Mouse (Mus musculus): ENCODE data around the gene Cdc6. TPM values are rescaled to one million over a fixed set of nuclear protein-coding genes. Genes with fewer than 3 reads are reported as not detected.

Cdc6 gene
- total RNA-seq, 2 experiments from 2014 or later = 0.21 to 0.60 TPM

DNA sequence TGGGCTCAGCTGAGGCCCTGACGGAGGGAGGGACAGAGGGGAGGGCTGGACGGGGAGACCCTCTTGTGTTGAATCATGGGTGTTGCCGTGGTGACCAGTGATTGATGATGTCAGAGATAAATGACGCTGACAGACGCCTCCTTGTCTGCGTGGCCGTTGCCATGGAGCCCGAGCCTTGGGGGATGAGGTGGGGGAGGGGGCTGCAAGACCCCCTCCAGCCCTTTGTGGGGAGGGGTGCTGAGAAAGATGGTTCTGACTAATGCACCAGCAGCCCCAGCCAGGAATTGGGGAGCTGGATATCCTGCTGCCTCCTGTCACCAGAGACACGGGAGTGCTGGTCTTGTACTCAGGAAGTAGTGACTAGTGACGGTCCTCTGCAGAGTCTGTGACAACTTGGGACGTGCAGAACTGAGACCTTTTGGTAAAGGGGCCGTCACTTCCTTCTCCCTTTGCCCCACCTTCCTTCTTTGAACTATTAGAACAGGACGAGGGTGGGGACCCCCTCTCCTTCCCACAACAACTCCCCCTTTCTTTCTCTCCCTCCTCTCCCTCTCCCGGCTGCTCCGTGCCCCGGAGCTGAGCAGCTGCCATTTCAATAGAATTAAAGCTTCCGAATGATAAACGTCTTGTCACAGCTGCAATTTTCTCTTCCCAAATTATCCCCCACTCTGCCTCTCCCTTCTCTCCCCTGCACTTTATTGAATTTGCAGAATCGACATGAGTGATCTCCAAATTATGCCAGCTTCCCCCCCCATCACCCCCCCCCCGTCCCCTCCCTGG lies 61.3 kb downstream of the Cdc6 start:
- DNase-seq (ENCODE audit: low spot score in 2 of 2) = no peak
- intact Hi-C loops (cut with DNase I) = no loop called here

DNA sequence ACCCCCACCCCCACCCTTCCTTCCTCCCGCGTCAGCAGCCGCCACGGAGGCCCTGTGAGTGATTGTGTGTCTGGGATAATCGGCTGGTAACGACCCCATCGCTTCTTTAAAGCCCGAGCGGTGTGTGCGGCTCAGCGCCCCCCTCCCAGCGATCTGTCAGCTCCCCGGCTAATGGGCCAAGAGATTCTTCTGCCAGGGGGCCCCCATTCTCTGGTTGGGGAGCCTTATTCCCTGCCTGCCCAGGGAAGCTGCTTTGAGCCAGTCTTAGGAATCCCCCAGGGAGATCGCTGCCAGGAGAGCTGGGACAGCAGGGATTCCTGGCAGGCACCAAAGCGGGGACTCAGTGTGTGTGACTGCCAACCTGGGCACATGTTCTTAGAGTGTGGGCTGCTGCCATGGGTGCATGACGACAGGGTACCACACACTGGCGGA lies 61.9 kb downstream of the Cdc6 start:
- intact Hi-C loops (cut with DNase I) = no loop called here
- DNase-seq (ENCODE audit: low spot score in 2 of 2) = peak; percentile 67 to 94

DNA sequence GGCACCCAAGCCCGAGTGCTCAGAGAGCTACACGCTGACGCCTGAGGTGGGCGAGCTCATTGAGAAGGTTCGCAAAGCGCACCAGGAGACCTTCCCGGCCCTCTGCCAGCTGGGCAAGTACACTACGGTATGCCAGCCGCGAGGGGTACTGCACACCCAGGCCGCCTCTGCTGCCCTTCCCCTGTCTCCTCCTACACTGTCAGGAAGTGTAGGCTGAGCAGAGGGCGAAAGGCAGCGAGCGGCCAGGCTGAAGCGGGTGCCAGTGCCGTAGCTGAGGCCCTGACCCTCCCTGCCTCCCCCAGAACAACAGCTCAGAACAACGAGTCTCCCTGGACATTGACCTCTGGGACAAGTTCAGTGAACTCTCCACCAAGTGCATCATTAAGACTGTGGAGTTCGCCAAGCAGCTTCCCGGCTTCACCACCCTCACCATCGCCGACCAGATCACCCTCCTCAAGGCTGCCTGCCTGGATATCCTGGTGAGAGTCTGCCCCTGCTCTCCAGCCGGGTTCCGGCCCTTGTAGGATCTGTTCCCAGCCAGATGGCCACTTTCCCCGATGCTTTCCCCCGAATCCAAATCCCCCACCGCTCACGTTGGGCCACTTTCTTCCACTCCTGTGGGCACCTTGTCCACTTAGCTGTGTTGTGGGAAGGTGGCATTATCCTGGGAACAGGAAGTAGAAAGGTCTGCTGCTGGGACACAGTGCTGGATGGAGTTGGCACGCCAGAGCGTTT lies 62.8 kb downstream of the Cdc6 start:
- DNase-seq (ENCODE audit: low spot score in 2 of 2) = no peak
- intact Hi-C loops (cut with DNase I) = loop anchor here (5.0 kb wide), 1 partner anchor 108 kb away; the partner anchor contains the start of gene Wipf2

- intact Hi-C loops (cut with DNase I) = loop anchor here (1.0 to 5.0 kb wide), 2 partner anchors 49 to 109 kb away; partner anchors contain the start of gene Wipf2
- DNase-seq (ENCODE audit: low spot score in 2 of 2) = no peak
Observed at GRCm38 (mm10) chr11:98971316-98972031, 63.9 kb downstream of the Cdc6 start.

GRCm38 (mm10) chr11:98972215-98972614 lies 64.6 kb downstream of the Cdc6 start:
- intact Hi-C loops (cut with DNase I) = loop anchor here (1.0 to 5.0 kb wide), 2 partner anchors 50 to 110 kb away; partner anchors contain the start of gene Wipf2
- peak; percentile 75 to 83 for DNase-seq (ENCODE audit: low spot score in 2 of 2)

DNA sequence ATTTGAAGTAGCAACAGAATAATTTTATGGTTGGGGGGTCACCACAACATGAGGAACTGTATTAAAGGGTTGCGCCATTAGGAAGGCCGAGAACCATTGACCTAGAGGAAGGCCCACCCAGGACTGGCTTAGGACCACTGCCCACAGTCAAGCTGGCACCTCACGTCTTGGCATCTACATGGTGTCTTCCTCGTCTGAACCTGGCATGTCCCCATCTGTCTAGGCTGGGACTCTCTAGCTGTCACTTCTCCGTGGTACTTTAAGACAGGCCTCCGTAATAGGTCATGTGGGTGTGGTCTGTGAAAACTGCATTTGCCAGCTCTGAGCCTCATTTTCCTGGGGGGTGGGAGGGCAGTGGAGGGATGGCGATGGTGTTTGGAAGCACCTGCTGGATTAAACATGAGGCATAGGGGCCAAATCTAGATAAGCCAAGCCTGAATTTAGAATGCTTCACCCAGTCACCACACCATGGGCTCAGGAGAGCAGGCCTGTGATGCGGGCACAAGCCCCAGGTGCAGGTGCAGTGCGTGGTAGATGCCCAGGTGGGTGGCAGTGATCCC lies 65.3 kb downstream of the Cdc6 start:
- intact Hi-C loops (cut with DNase I) = loop anchor here (1.0 to 5.0 kb wide), 2 partner anchors 51 to 111 kb away; partner anchors contain the start of gene Wipf2
- DNase-seq (ENCODE audit: low spot score in 2 of 2) = no peak

Other genes starting within 250 kb of the Cdc6 start
- gene Gsdma, start 243.4 kb upstream of the Cdc6 start, total RNA-seq (2021) = not detected
- 100 to 1,000 TPM; 129 to 132 TPM for gene Psmd3, start 225.2 kb upstream of the Cdc6 start, total RNA-seq (2021)
- gene Csf3, start 206.5 kb upstream of the Cdc6 start, total RNA-seq (2021) = not detected
- gene Med24, start 178.4 kb upstream of the Cdc6 start, total RNA-seq (2021) = 100 to 1,000 TPM; 116 to 131 TPM
- gene Thra, start 167.2 kb upstream of the Cdc6 start, total RNA-seq (2021) = 100 to 1,000 TPM; 719 to 771 TPM
- gene Nr1d1, start 132.5 kb upstream of the Cdc6 start, total RNA-seq (2021) = 100 to 1,000 TPM in 1 of 2 experiments, 10 to 100 TPM in 1; 92.5 to 121 TPM
- 100 to 1,000 TPM; 190 to 193 TPM for gene Msl1, start 112.3 kb upstream of the Cdc6 start, total RNA-seq (2021)
- 10 to 100 TPM; 53.9 to 54.7 TPM for gene Casc3, start 102.9 kb upstream of the Cdc6 start, total RNA-seq (2021)
- gene Rapgefl1, start 71.0 kb upstream of the Cdc6 start, total RNA-seq (2021) = 100 to 1,000 TPM; 138 to 148 TPM
- 10 to 100 TPM; 61.3 to 63.3 TPM for gene Wipf2, start 44.2 kb upstream of the Cdc6 start, total RNA-seq (2021)
- gene Rara, start 20.0 kb downstream of the Cdc6 start, total RNA-seq (2021) = 10 to 100 TPM in 1 of 2 experiments, 1 to 10 TPM in 1; 9.4 to 12.1 TPM
- gene Gjd3, start 75.2 kb downstream of the Cdc6 start, total RNA-seq (2021) = 1 to 10 TPM; 2.9 to 3.0 TPM
- 1 to 10 TPM in 1 of 2 experiments, under 1 TPM in 1; 0.87 to 1.3 TPM for gene Top2a, start 116.4 kb downstream of the Cdc6 start, total RNA-seq (2021)
- 10 to 100 TPM; 71.2 to 78.2 TPM for gene Igfbp4, start 133.4 kb downstream of the Cdc6 start, total RNA-seq (2021)
- under 1 TPM; 0.21 to 0.64 TPM for gene Tns4, start 181.5 kb downstream of the Cdc6 start, total RNA-seq (2021)
- gene Ccr7, start 247.3 kb downstream of the Cdc6 start, total RNA-seq (2021) = under 1 TPM in 1 of 2 experiments, not detected in 1; 0.16 TPM